Mouse (Mus musculus): ENCODE results near the gene Gm12355. TPM values are rescaled to one million over a fixed set of nuclear protein-coding genes. Genes with fewer than 3 reads are reported as not detected.
A peak's percentile ranks its signal among the peaks of the same experiment; 100 is the strongest.

Gene Gm12355
- total and polyA plus RNA-seq, 3 experiments, result 1.3 to 3.4 TPM; not detected in 1

DNA sequence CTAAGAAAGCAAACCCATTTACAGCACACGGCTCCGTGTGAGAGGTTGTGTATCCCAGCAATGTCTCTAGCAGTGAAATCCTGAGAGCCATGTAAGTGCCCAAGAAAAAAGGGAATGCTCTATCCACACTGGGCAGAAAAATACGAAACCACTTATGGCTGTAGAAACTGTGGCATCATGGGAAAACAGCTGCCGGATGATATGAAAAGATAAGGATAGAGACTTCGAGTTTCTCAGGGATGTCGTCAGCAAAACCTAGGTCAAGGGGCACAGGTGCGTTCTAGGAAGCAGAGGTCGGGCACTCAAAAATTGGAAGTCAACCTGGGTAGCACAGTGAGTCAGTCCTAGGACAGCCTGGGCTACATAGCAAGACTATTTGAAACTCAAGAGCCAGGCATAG lies 36.2 kb downstream of the Gm12355 start:
- no peak for TF ChIP-seq CTCF (IDR thresholded peaks at IDR 0.05; ENCODE audit: low read depth, low read length)
- no peak for TF ChIP-seq GATA1 (IDR thresholded peaks at IDR 0.05; ENCODE audit: borderline replicate concordance, low read length)
- no peak for TF ChIP-seq TAL1 (conservative IDR thresholded peaks at IDR 0.05; ENCODE audit: low read depth, low read length)
- no peak for TF ChIP-seq GATA2 (IDR thresholded peaks at IDR 0.05; ENCODE audit: borderline replicate concordance, low read depth, low read length)
- Histone ChIP-seq H3K27me3 (ENCODE audit: insufficient read depth, low read length) (no peaks in the 10 kb centered on the region), H3K9me3 (replicated peaks) (no peaks in the 10 kb centered on the region), H3K36me3 (replicated peaks) (peaks cover 14% of the 10 kb centered on the region), H3K4me1 (ENCODE audit: insufficient read depth, low read depth, low read length) (peaks cover 79% of the 10 kb centered on the region), H3K4me3 (ENCODE audit: low read depth, low read length) (no peak overlapping the region; the same call in 1 of the 2 replicates)
- DNase-seq (ENCODE audit: low spot score), result no peak
- no peak for ATAC-seq (ENCODE audit: extremely low read depth, insufficient number of reproducible peaks, low FRiP score, poor library complexity, severe bottlenecking)

GRCm38 (mm10) chr11:98588833-98589281 lies 36.6 kb downstream of the Gm12355 start:
- Histone ChIP-seq H3K4me3 (ENCODE audit: low read depth, low read length) (peak overlapping the region; percentile 34; the same call in 1 of the 2 replicates), H3K4me1 (ENCODE audit: insufficient read depth, low read depth, low read length) (peaks cover 82% of the 10 kb centered on the region), H3K9me3 (replicated peaks) (no peaks in the 10 kb centered on the region), H3K27me3 (ENCODE audit: insufficient read depth, low read length) (no peaks in the 10 kb centered on the region), H3K36me3 (replicated peaks) (peaks cover 19% of the 10 kb centered on the region)
- TF ChIP-seq GATA2 (IDR thresholded peaks at IDR 0.05; ENCODE audit: borderline replicate concordance, low read depth, low read length), result no peak
- TF ChIP-seq POLR2AphosphoS5 (IDR thresholded peaks at IDR 0.05; ENCODE audit: insufficient replicate concordance, low read depth, low read length), result no peak
- no peak for TF ChIP-seq CTCF (IDR thresholded peaks at IDR 0.05; ENCODE audit: low read depth, low read length)
- no peak for TF ChIP-seq TAL1 (conservative IDR thresholded peaks at IDR 0.05; ENCODE audit: low read depth, low read length)
- TF ChIP-seq GATA1 (IDR thresholded peaks at IDR 0.05; ENCODE audit: borderline replicate concordance, low read length), result no peak
- ATAC-seq (ENCODE audit: extremely low read depth, insufficient number of reproducible peaks, low FRiP score, poor library complexity, severe bottlenecking), result no peak
- no peak for DNase-seq (ENCODE audit: low spot score)

DNA sequence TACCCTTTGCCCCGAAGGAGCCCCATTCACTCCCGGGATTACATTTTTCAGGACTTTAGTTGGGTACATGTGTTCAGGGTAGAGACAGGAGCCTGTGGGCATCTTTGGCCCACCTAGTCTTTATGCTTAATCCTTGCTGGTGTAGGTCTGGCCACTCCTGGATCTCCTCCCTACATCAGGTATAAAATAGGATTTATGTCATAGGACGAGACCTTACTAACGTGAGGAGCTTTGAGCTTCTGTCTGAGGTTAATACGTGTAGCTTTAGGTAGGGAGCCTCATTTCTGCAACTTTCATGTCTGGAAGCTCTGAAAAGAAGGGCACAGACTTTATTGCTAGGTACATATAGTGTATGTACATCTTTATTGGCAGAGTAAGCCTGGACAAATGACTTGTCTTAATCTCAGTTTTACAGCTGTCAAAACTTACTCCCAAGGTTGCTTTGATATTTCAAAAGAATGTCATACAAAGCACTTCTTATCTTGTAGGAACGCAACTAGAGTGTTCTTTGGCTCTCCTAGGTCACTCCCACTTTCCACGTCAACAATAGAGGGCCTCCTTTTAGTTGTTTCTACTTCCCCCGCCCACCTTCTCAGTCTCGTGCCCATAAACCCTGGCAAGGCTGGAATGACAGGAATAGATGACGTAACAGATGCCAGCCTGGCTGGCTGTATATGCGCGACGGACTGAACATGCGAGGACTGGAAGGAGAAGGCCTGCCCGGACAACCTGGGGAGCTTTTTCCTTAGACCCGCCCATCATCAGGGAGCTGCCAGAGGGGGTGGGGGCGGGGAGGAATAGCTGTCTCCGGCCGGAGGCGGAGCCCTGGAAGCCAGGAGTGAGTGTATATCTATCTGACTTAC lies 37.5 kb downstream of the Gm12355 start:
- H3K9me3 ChIP-seq (replicated peaks), result no peaks in the 10 kb centered on the region
- peak; percentile 73 for DNase-seq (ENCODE audit: low spot score)
- H3K4me1 ChIP-seq (ENCODE audit: insufficient read depth, low read depth, low read length), result peaks cover 87% of the 10 kb centered on the region
- peak; percentile 61 for ATAC-seq (ENCODE audit: extremely low read depth, insufficient number of reproducible peaks, low FRiP score, poor library complexity, severe bottlenecking)
- H3K36me3 ChIP-seq (replicated peaks), result peaks cover 27% of the 10 kb centered on the region
- H3K27me3 ChIP-seq (ENCODE audit: insufficient read depth, low read length), result no peaks in the 10 kb centered on the region
- H3K4me3 ChIP-seq (ENCODE audit: low read depth, low read length), result peak overlapping the region; percentile 90
- TF ChIP-seq TAL1 (conservative IDR thresholded peaks at IDR 0.05; ENCODE audit: low read depth, low read length), result peak; percentile 54
- TF ChIP-seq POLR2AphosphoS5 (IDR thresholded peaks at IDR 0.05; ENCODE audit: insufficient replicate concordance, low read depth, low read length), result no peak

GRCm38 (mm10) chr11:98586892-98587563 lies 38.4 kb downstream of the Gm12355 start, which contains the start of gene Ormdl3:
Ormdl3 (minus strand) TSS chr11:98587368.
- Histone ChIP-seq H3K36me3 (replicated peaks) (peaks cover 34% of the 10 kb centered on the region), H3K4me3 (ENCODE audit: low read depth, low read length) (peak within 1 kb of the TSS; percentile 90), H3K27me3 (ENCODE audit: insufficient read depth, low read length) (no peaks in the 10 kb centered on the region), H3K4me1 (ENCODE audit: insufficient read depth, low read depth, low read length) (peaks cover 88% of the 10 kb centered on the region), H3K9me3 (replicated peaks) (no peaks in the 10 kb centered on the region)
- ATAC-seq (ENCODE audit: extremely low read depth, insufficient number of reproducible peaks, low FRiP score, poor library complexity, severe bottlenecking) (peak; percentile 59), DNase-seq (ENCODE audit: low spot score) (peak; percentile 82)
- no peak for TF ChIP-seq TAL1 (conservative IDR thresholded peaks at IDR 0.05; ENCODE audit: low read depth, low read length)
- no peak for TF ChIP-seq GATA2 (IDR thresholded peaks at IDR 0.05; ENCODE audit: borderline replicate concordance, low read depth, low read length)
- no peak for TF ChIP-seq GATA1 (IDR thresholded peaks at IDR 0.05; ENCODE audit: borderline replicate concordance, low read length)
- no peak for TF ChIP-seq CTCF (IDR thresholded peaks at IDR 0.05; ENCODE audit: low read depth, low read length)
- TF ChIP-seq POLR2AphosphoS5 (IDR thresholded peaks at IDR 0.05; ENCODE audit: insufficient replicate concordance, low read depth, low read length), result no peak

GRCm38 (mm10) chr11:98586087-98586891 lies 39.2 kb downstream of the Gm12355 start:
- Histone ChIP-seq H3K4me1 (ENCODE audit: insufficient read depth, low read depth, low read length) (peaks cover 87% of the 10 kb centered on the region), H3K4me3 (ENCODE audit: low read depth, low read length) (peak overlapping the region; percentile 90), H3K36me3 (replicated peaks) (peaks cover 39% of the 10 kb centered on the region), H3K9me3 (replicated peaks) (no peaks in the 10 kb centered on the region), H3K27me3 (ENCODE audit: insufficient read depth, low read length) (no peaks in the 10 kb centered on the region)
- TF ChIP-seq TAL1 (conservative IDR thresholded peaks at IDR 0.05; ENCODE audit: low read depth, low read length), result no peak
- TF ChIP-seq POLR2AphosphoS5 (IDR thresholded peaks at IDR 0.05; ENCODE audit: insufficient replicate concordance, low read depth, low read length), result no peak
- TF ChIP-seq GATA2 (IDR thresholded peaks at IDR 0.05; ENCODE audit: borderline replicate concordance, low read depth, low read length), result no peak
- no peak for TF ChIP-seq CTCF (IDR thresholded peaks at IDR 0.05; ENCODE audit: low read depth, low read length)
- TF ChIP-seq GATA1 (IDR thresholded peaks at IDR 0.05; ENCODE audit: borderline replicate concordance, low read length), result no peak
- DNase-seq (ENCODE audit: low spot score) (no peak), ATAC-seq (ENCODE audit: extremely low read depth, insufficient number of reproducible peaks, low FRiP score, poor library complexity, severe bottlenecking) (no peak)

All from G1E (cell line).